Mouse (Mus musculus) urinary bladder, postnatal 14 days (tissue): ENCODE data around the gene Stab2.

Source experiments
- DNase-seq: peaks from one replicate; pipeline ENCODE4 v3.0.0; 2021; ENCODE audit warnings: low spot score

Gene Stab2

GRCm38 (mm10) chr10:86891066-86891465 lies 116.8 kb downstream of the Stab2 start:
- no peak for DNase-seq

GRCm38 (mm10) chr10:86890166-86890930 lies 117.5 kb downstream of the Stab2 start:
- DNase-seq, result no peak

- no peak for DNase-seq
These were observed 118.4 kb downstream of the Stab2 start for GRCm38 (mm10) chr10:86889440-86889839.

GRCm38 (mm10) chr10:86886434-86886833 lies 121.4 kb downstream of the Stab2 start:
- no peak for DNase-seq

GRCm38 (mm10) chr10:86881448-86881847 lies 126.4 kb downstream of the Stab2 start:
- no peak for DNase-seq

GRCm38 (mm10) chr10:86880071-86880806 lies 127.6 kb downstream of the Stab2 start:
- peak; percentile 5 for DNase-seq

- no peak for DNase-seq
These were observed 129.1 kb downstream of the Stab2 start for GRCm38 (mm10) chr10:86878721-86879120.

- DNase-seq, result no peak
These were observed 135.2 kb downstream of the Stab2 start for GRCm38 (mm10) chr10:86872591-86872990.

GRCm38 (mm10) chr10:86872121-86872520 lies 135.7 kb downstream of the Stab2 start:
- DNase-seq, result no peak

GRCm38 (mm10) chr10:86863429-86863828 lies 144.4 kb downstream of the Stab2 start:
- DNase-seq, result no peak

GRCm38 (mm10) chr10:86862496-86862895 lies 145.3 kb downstream of the Stab2 start:
- DNase-seq, result no peak

GRCm38 (mm10) chr10:86860396-86860795 lies 147.4 kb downstream of the Stab2 start:
- no peak for DNase-seq

GRCm38 (mm10) chr10:86853433-86853832 lies 154.4 kb downstream of the Stab2 start:
- DNase-seq, result no peak

GRCm38 (mm10) chr10:86852160-86852559 lies 155.7 kb downstream of the Stab2 start:
- DNase-seq, result no peak

GRCm38 (mm10) chr10:86849508-86849907 lies 158.3 kb downstream of the Stab2 start:
- no peak for DNase-seq

- DNase-seq, result no peak
These were observed 158.7 kb downstream of the Stab2 start for GRCm38 (mm10) chr10:86849087-86849486.

GRCm38 (mm10) chr10:86846926-86847467 lies 160.8 kb downstream of the Stab2 start:
- no peak for DNase-seq

- DNase-seq, result no peak
These were observed 165.2 kb downstream of the Stab2 start for GRCm38 (mm10) chr10:86842659-86843058.

GRCm38 (mm10) chr10:86838827-86839226 lies 169.0 kb downstream of the Stab2 start:
- DNase-seq, result no peak

- no peak for DNase-seq
These were observed 171.0 kb downstream of the Stab2 start for GRCm38 (mm10) chr10:86836784-86837183.

- no peak for DNase-seq
These were observed 178.3 kb downstream of the Stab2 start for GRCm38 (mm10) chr10:86829515-86829914.

- DNase-seq, result no peak
These were observed 179.3 kb downstream of the Stab2 start for GRCm38 (mm10) chr10:86828221-86829135.
